Mouse (Mus musculus) lung, postnatal 0 days (tissue): ENCODE measurements at regions not wholly inside any gene's neighbourhood (a gene's known extent, or its start where the extent isn't known, plus 50 kb on each side); places are given as distances from the start of the nearest gene placed in this dataset.

Experiments used
- ATAC-seq: fragments of 200-750 bp; cut with Nextera tagmentation; 2 replicates; pipeline ENCODE4 v1.8.0; 2017; ENCODE audit warnings: moderate library complexity
- DNase-seq: peaks from one replicate; pipeline ENCODE4 v3.0.0-alpha.2; 2016; ENCODE audit warnings: low spot score
- H3K27ac ChIP-seq: fragments of 300-500 bp; sonication (generic); 2 replicates; pipeline ENCODE4 v1.5.1; 2014; ENCODE audit warnings: antibody characterized with exemption, mild to moderate bottlenecking, low read length, mixed read lengths
- H3K27me3 ChIP-seq: fragments of 300-500 bp; sonication (generic); replicated peaks from 2 replicates; pipeline ENCODE4 v1.6.1; 2014; ENCODE audit warnings: low read length, mixed read lengths; ENCODE audit not compliant: insufficient read depth
- H3K36me3 ChIP-seq: fragments of 300-500 bp; sonication (generic); 2 replicates; pipeline ENCODE4 v1.6.1; 2014; ENCODE audit warnings: low read length, mixed read lengths; ENCODE audit not compliant: insufficient read depth
- H3K4me1 ChIP-seq: fragments of 300-500 bp; sonication (generic); 2 replicates; pipeline ENCODE4 v1.6.1; 2014; ENCODE audit warnings: antibody characterized with exemption, low read depth, low read length, mixed read lengths; ENCODE audit not compliant: insufficient read depth
- H3K4me2 ChIP-seq: fragments of 300-500 bp; sonication (generic); replicated peaks from 2 replicates; pipeline ENCODE4 v1.6.1; 2014; ENCODE audit warnings: low read depth, mild to moderate bottlenecking, low read length, moderate library complexity, mixed read lengths
- H3K4me3 ChIP-seq: fragments of 300-500 bp; sonication (generic); 2 replicates; pipeline ENCODE4 v1.5.1; 2014; ENCODE audit warnings: low read depth, low read length
- H3K9ac ChIP-seq: fragments of 300-500 bp; sonication (generic); replicated peaks from 2 replicates; pipeline ENCODE4 v1.6.1; 2014; ENCODE audit warnings: low read depth, mild to moderate bottlenecking
- H3K9me3 ChIP-seq: fragments of 300-500 bp; sonication (generic); 2 replicates; pipeline ENCODE4 v1.6.1; 2016; ENCODE audit warnings: low read length, mixed read lengths
- CTCF ChIP-seq: IDR thresholded peaks from 2 replicates; pipeline ENCODE4 v1.5.1; 2016; ENCODE audit warnings: antibody characterized with exemption, mild to moderate bottlenecking
- EP300 ChIP-seq: IDR thresholded peaks from 2 replicates; pipeline ENCODE4 v1.6.1; 2016; ENCODE audit warnings: antibody characterized with exemption, mild to moderate bottlenecking, control low read depth
- WGBS: fragments of 180-500 bp; shearing (Covaris S2); extraction: QIAGEN DNeasy Blood & Tissue Kit; methylation state at CpG from one replicate; pipeline ENCODE4 v1.1.7; 2014; 5-methylcytosine and 5-hydroxymethylcytosine counted together

DNA sequence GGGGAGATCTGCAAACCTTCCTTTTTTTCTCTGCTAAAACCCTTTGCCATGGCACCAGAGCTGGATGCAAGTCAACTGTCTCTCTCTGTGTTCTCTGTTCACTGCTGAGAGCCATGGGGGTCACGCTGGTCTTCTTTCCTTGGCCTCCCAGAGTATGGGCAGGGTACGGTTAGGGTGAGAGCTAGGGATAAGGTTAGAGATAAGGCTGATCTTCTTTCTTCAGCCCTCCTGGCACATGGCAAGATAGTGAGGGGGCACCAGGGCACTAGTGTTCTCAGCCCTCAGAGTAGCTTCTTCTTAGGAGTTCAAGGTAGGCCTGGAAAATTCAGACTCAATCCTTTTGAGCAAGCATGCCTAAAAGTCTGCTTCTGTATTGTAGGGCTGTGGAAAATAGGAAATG, 196.1 kb downstream of the Tm2d1 start:
- no peaks in the 10 kb centered on the region for H3K4me1 ChIP-seq
- H3K9ac ChIP-seq = no peak overlapping the region
- H3K4me2 ChIP-seq = no peak overlapping the region
- H3K9me3 ChIP-seq = no peaks in the 10 kb centered on the region
- no peak overlapping the region for H3K27ac ChIP-seq
- H3K27me3 ChIP-seq = no peaks in the 10 kb centered on the region
- WGBS = 96% methylated on average over 2 of the region's 2 CpGs
- DNase-seq (no peak), ATAC-seq (no peak)
- no peak overlapping the region for H3K4me3 ChIP-seq
- TF ChIP-seq EP300 (no peak), CTCF (no peak)
- H3K36me3 ChIP-seq = no peaks in the 10 kb centered on the region

DNA sequence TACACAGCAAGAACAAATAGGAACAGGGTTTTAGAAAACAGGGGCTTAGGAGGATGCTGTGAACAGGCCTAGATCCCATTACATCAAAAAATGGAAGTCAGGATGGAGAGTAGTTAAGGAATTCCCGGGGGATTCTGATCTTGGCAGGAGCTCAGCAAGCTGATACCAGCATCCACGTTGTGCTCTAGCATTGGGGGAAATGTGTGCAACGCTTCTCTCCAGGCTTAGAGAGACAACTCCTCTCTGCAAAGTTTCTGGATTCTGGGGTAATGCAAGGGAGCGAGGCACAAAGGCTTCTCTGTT, 201.1 kb downstream of the Tm2d1 start:
- TF ChIP-seq EP300 (no peak), CTCF (no peak)
- Histone ChIP-seq H3K36me3 (no peaks in the 10 kb centered on the region), H3K9ac (no peak overlapping the region), H3K9me3 (no peaks in the 10 kb centered on the region), H3K4me2 (no peak overlapping the region), H3K27ac (no peak overlapping the region), H3K4me1 (no peaks in the 10 kb centered on the region), H3K4me3 (no peak overlapping the region), H3K27me3 (no peaks in the 10 kb centered on the region)
- ATAC-seq = no peak
- no peak for DNase-seq
- WGBS = 28% methylated on average over 4 of the region's 4 CpGs

DNA sequence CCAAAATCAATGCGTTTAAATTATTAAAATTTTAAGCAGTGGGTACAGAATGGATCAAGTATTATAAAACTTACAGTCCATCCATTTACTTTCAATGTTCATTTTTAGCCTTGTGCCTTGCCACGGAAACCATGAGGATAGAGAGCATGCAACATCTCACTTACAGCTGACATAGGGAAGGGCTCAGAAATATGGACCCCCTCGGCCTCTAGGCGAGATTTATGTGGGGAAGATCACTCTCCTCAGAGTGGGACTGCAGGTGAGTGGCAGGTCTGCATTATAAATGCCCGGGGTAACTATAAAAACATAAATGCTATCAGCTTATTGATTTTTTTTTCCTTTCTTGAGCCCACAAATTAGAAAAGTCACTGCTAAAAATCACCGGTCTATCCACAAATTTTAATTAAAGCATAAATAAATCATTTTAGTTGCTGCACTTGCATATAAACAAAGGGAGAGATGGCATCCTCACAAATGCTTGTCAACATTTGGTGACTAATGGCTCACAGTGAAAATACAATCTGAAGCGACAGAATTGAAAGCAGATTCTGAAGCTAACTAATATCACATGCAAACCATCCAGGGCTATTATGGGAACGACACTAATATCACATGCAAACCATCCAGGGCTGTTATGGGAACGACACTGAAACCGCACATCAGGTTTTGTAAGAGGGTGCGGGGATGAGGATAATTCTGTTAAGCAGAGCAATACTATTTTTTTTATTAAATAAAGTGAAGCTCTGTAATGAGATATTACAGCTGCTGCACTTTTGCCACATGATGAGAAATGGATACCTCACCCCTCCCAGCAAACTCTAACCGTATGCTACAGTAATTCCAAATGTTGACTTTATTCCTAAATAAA, 201.7 kb downstream of the Tm2d1 start:
- TF ChIP-seq CTCF (no peak), EP300 (no peak)
- ATAC-seq (no peak), DNase-seq (no peak)
- no peak overlapping the region for H3K4me2 ChIP-seq
- H3K27me3 ChIP-seq = no peaks in the 10 kb centered on the region
- H3K9ac ChIP-seq = no peak overlapping the region
- no peaks in the 10 kb centered on the region for H3K36me3 ChIP-seq
- no peaks in the 10 kb centered on the region for H3K4me1 ChIP-seq
- H3K4me3 ChIP-seq = no peak overlapping the region
- H3K27ac ChIP-seq = no peak overlapping the region
- no peaks in the 10 kb centered on the region for H3K9me3 ChIP-seq
- WGBS = 70% methylated on average over 12 of the region's 12 CpGs

- H3K4me3 ChIP-seq = no peak overlapping the region
- H3K27me3 ChIP-seq = no peaks in the 10 kb centered on the region
- H3K9me3 ChIP-seq = no peaks in the 10 kb centered on the region
- H3K4me2 ChIP-seq = 0 out of 2 replicates have a peak overlapping the region, but pooled peaks have one; percentile 6
- peak; percentile 68 for DNase-seq
- no peaks in the 10 kb centered on the region for H3K4me1 ChIP-seq
- no peak overlapping the region for H3K27ac ChIP-seq
- no peaks in the 10 kb centered on the region for H3K36me3 ChIP-seq
- peak; percentile 58 for ATAC-seq
- 19% methylated on average over 10 of the region's 10 CpGs for WGBS
- TF ChIP-seq CTCF (no peak), EP300 (0 out of 2 replicates have a peak, but pooled peaks have one; percentile 16)
- no peak overlapping the region for H3K9ac ChIP-seq
Measured at GRCm38 (mm10) chr4:98180336-98180735, 202.8 kb downstream of the Tm2d1 start.
